Mouse (Mus musculus) intestine, embryonic 15.5 days (tissue): Measurements from ENCODE around the gene Otos. TPM values are rescaled to one million over a fixed set of nuclear protein-coding genes. Genes with fewer than 3 reads are reported as not detected.

Experiments
- ATAC-seq: fragments of 200-750 bp; cut with Nextera tagmentation; 2 replicates; pipeline ENCODE4 v1.8.0; 2017; ENCODE audit warnings: moderate TSS enrichment, moderate library complexity
- H3K27ac ChIP-seq: fragments of 300-500 bp; sonication (generic); 2 replicates; pipeline ENCODE4 v1.5.1; 2015; ENCODE audit warnings: mild to moderate bottlenecking, inconsistent platforms
- H3K27me3 ChIP-seq: fragments of 300-500 bp; sonication (generic); replicated peaks from 2 replicates; pipeline ENCODE4 v1.6.1; 2015; ENCODE audit warnings: inconsistent platforms
- H3K36me3 ChIP-seq: fragments of 300-500 bp; sonication (generic); 2 replicates; pipeline ENCODE4 v1.6.1; 2015; ENCODE audit warnings: inconsistent platforms
- H3K4me1 ChIP-seq: fragments of 300-500 bp; sonication (generic); replicated peaks from 2 replicates; pipeline ENCODE4 v1.6.1; 2015; ENCODE audit warnings: inconsistent platforms
- H3K4me2 ChIP-seq: fragments of 300-500 bp; sonication (generic); replicated peaks from 2 replicates; pipeline ENCODE4 v1.6.1; 2015; ENCODE audit warnings: mild to moderate bottlenecking, inconsistent platforms
- H3K4me3 ChIP-seq: fragments of 300-500 bp; sonication (generic); replicated peaks from 2 replicates; pipeline ENCODE4 v1.5.1; 2015; ENCODE audit warnings: inconsistent platforms
- H3K9ac ChIP-seq: fragments of 300-500 bp; sonication (generic); 2 replicates; pipeline ENCODE4 v1.6.1; 2015; ENCODE audit warnings: inconsistent platforms
- H3K9me3 ChIP-seq: fragments of 300-500 bp; sonication (generic); 2 replicates; pipeline ENCODE4 v1.6.1; 2016; ENCODE audit warnings: inconsistent platforms
- WGBS: fragments of 180-500 bp; shearing (Covaris S2); methylation state at CpG from one replicate; pipeline ENCODE4 v1.1.7; 2015; 5-methylcytosine and 5-hydroxymethylcytosine counted together
- polyA plus RNA-seq: library from polyadenylated mRNA; unstranded; fragments of >200 nt; fragmentation: Nextera tagmentation; extraction: Ambion mirVana; gene quantifications from 2 replicates; pipeline ENCODE4 v1.2.1, GENCODE M21; 2015

Otos gene
- polyA plus RNA-seq, 1 experiment from 2014 or later: 0.15 TPM

DNA sequence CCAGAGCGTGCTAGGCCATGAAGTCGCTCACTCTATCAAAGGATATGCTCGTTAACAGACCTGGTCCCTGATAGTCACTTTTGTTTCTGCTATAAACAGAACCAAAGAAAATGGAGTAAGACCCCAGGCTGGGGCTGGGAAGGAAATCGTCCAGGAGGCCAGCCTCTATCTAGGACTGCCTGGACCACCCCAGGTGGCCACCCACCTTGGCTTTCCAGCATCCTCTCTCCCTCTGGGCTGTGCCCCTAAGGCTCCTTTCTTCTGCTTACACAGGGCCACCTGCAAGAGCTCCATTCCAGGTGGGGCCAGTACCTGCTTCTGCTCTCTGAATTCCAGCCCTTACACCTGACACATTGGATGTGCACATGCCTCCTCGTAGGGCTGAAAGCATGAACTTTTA lies 16.4 kb downstream of the Otos start:
- Histone ChIP-seq H3K36me3 (peaks cover 10% of the 10 kb centered on the region), H3K27ac (no peak overlapping the region), H3K4me2 (no peak overlapping the region), H3K4me1 (no peaks in the 10 kb centered on the region), H3K27me3 (no peaks in the 10 kb centered on the region), H3K4me3 (no peak overlapping the region), H3K9me3 (no peaks in the 10 kb centered on the region), H3K9ac (no peak overlapping the region)
- WGBS: 80% methylated on average over 5 of the region's 5 CpGs
- no peak for ATAC-seq

DNA sequence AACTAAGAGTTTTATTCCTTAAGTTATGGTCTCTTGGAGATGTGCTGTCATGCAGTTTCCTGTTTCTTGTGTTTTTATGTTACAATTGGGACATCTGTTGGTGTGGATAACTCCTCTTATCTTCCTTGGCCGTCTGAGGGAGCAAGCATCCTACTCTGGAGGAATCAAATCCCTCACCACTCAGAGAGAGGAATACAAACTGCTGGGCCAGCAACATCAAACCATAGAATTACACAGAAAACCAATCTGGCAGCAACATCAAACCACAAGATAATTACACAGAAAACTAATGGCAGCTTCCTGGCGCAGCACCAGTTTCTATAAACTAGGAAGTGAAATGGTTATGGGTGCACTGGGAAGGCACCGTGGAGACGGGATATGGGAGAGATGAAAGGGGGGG lies 20.4 kb downstream of the Otos start:
- no peaks in the 10 kb centered on the region for H3K4me1 ChIP-seq
- H3K27me3 ChIP-seq: no peaks in the 10 kb centered on the region
- no peaks in the 10 kb centered on the region for H3K36me3 ChIP-seq
- H3K9me3 ChIP-seq: no peaks in the 10 kb centered on the region
- no peak overlapping the region for H3K27ac ChIP-seq
- no peak overlapping the region for H3K4me3 ChIP-seq
- no peak overlapping the region for H3K9ac ChIP-seq
- WGBS: 75% methylated on average over 4 of the region's 4 CpGs
- H3K4me2 ChIP-seq: no peak overlapping the region
- ATAC-seq: no peak

DNA sequence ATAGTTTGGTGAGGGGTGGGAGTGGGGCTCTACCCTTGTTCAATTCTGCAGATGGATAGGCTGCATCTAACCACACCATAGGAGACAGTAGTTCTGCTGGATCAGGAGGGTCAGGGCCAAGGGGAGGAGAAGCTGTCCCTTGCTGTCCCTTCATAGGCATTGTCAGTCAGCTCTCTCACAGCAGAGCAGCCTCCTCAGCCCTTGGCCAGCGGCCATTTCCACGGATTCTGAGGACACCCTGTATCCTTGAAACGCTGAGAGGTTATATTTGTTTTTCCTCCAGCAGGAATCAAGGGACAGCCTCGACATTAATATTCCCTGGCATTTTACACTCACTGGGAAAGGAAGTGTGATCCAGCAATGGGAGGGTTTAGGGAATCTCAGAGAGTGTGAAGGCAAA lies 30.3 kb downstream of the Otos start:
- ATAC-seq: no peak
- Histone ChIP-seq H3K4me3 (no peak overlapping the region), H3K27me3 (0 out of 2 replicates have a peak, but pooled peaks cover 4% of the 10 kb centered on the region), H3K9me3 (no peaks in the 10 kb centered on the region), H3K4me2 (no peak overlapping the region), H3K36me3 (no peaks in the 10 kb centered on the region), H3K27ac (no peak overlapping the region), H3K4me1 (no peaks in the 10 kb centered on the region), H3K9ac (no peak overlapping the region)
- 57% methylated on average over 4 of the region's 4 CpGs for WGBS

DNA sequence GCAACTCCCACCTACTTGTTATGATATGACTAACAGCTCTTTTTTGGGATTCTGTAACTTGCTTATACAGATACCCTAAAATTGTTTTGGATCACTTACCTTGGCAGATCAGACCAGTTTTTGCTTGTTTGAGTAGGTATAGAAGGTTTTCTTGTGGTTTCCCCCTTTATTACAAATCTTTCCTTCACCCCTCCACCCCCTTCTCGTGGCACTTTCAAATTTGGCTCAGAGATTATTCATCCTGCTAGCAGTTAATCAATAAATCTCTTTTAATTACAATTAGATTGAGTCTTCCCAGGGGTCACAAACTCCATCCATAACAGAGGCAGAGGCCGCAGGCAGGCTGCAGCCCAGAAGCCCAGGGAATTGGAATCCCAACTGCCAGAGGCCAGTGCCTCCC lies 31.2 kb downstream of the Otos start, which contains the start of gene Olfr12:
Gene Olfr12, plus strand, starts transcription at position 301 of the 400 bp plus-strand sequence.
- Histone ChIP-seq H3K27me3 (0 out of 2 replicates have a peak, but pooled peaks cover 4% of the 10 kb centered on the region), H3K27ac (no peak within 1 kb of the TSS), H3K9me3 (no peaks in the 10 kb centered on the region), H3K9ac (no peak within 1 kb of the TSS), H3K36me3 (no peaks in the 10 kb centered on the region), H3K4me2 (no peak within 1 kb of the TSS), H3K4me1 (no peaks in the 10 kb centered on the region), H3K4me3 (no peak within 1 kb of the TSS)
- WGBS: 73% methylated on average over 2 of the region's 2 CpGs
- ATAC-seq: no peak

DNA sequence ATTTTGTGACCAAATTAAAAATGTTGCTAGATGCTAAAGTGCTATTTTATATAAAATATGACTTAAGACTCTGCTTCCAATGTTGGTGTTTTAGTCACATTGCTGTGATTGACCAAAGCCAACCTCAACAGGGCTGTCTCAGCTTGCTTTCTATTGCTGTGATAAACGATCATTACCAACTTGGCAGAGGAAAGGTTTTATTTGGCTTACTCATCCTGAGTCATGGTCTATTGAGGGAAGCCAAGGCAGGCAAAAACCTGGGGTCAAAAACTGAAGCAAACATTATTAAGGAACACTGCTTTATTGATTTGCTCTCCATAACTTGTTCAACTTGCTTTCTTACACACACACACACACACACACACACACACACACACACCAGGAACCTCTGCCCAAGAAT lies 32.6 kb downstream of the Otos start:
- no peaks in the 10 kb centered on the region for H3K36me3 ChIP-seq
- 0 out of 2 replicates have a peak, but pooled peaks cover 4% of the 10 kb centered on the region for H3K27me3 ChIP-seq
- no peak for ATAC-seq
- no peak overlapping the region for H3K4me2 ChIP-seq
- no peak overlapping the region for H3K4me3 ChIP-seq
- no peaks in the 10 kb centered on the region for H3K4me1 ChIP-seq
- no peak overlapping the region for H3K27ac ChIP-seq
- no peaks in the 10 kb centered on the region for H3K9me3 ChIP-seq
- WGBS: 74% methylated on average over 1 of the region's 1 CpGs
- H3K9ac ChIP-seq: no peak overlapping the region

DNA sequence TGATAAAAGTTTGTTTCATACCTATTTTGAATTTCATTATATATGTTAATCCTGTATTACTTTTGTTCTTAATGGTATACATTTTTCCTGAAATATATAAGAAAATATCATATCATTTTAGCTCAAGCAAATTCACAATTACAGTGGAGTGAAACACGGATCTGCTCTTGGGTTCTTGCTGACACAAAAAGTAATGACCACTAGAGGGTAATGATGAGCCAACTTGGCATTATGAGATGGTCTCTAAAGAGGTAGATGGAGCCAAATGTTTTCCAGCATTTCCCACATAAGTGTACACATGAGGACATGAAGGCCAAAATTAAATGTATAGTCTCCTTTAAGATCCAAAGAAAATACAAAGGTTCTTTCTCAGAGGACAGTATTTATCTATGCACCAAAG lies 34.1 kb downstream of the Otos start:
- Histone ChIP-seq H3K4me2 (no peak overlapping the region), H3K4me3 (no peak overlapping the region), H3K36me3 (no peaks in the 10 kb centered on the region), H3K27ac (no peak overlapping the region), H3K4me1 (no peaks in the 10 kb centered on the region), H3K9me3 (no peaks in the 10 kb centered on the region), H3K27me3 (0 out of 2 replicates have a peak, but pooled peaks cover 4% of the 10 kb centered on the region), H3K9ac (no peak overlapping the region)
- 13% methylated on average over 1 of the region's 1 CpGs for WGBS
- no peak for ATAC-seq

DNA sequence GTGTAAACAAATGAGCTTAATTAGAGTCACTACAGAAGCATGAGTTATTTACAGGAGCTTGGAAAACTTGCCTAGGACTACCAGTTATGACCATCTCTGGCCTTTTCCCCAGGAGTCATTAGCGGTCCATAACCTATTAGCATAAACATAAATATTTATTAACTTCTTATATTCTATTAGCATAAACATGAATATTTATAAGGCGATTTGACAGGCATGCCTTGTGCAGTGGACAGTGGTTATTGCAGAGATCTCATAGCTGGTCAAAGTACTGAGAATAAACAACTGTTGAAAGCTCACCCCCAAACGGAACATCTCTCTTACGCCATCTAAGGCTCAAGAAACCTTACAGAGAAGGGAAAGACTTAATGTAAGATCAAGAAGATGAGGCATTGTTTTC lies 35.5 kb downstream of the Otos start:
- WGBS: 49% methylated on average over 4 of the region's 4 CpGs
- Histone ChIP-seq H3K27me3 (0 out of 2 replicates have a peak, but pooled peaks cover 4% of the 10 kb centered on the region), H3K4me2 (no peak overlapping the region), H3K27ac (no peak overlapping the region), H3K4me1 (no peaks in the 10 kb centered on the region), H3K9me3 (no peaks in the 10 kb centered on the region), H3K4me3 (no peak overlapping the region), H3K9ac (no peak overlapping the region), H3K36me3 (no peaks in the 10 kb centered on the region)
- ATAC-seq: no peak

DNA sequence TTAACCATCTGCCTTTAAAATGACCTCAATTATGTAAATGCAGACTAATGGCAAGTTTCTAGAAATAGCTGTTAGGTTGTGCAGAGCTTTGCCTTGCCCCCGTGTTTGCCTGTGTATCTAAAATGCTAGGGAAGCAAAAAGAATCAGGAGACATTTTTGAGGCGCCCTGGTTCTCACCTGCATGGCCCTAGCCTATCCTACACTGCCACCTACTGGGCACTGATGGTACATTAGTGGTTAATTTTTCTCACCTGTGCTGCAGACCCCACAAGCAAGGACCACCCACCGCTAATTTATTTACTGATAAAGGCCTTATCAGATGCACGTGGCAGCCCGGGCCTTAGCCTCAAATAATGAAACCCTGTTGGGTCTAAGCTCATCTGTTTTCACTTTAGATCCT lies 37.6 kb downstream of the Otos start:
- 5% methylated on average over 5 of the region's 5 CpGs for WGBS
- Histone ChIP-seq H3K27me3 (no peaks in the 10 kb centered on the region), H3K4me1 (no peaks in the 10 kb centered on the region), H3K36me3 (no peaks in the 10 kb centered on the region), H3K9me3 (no peaks in the 10 kb centered on the region), H3K4me2 (no peak overlapping the region), H3K9ac (no peak overlapping the region), H3K27ac (no peak overlapping the region), H3K4me3 (no peak overlapping the region)
- ATAC-seq: no peak

DNA sequence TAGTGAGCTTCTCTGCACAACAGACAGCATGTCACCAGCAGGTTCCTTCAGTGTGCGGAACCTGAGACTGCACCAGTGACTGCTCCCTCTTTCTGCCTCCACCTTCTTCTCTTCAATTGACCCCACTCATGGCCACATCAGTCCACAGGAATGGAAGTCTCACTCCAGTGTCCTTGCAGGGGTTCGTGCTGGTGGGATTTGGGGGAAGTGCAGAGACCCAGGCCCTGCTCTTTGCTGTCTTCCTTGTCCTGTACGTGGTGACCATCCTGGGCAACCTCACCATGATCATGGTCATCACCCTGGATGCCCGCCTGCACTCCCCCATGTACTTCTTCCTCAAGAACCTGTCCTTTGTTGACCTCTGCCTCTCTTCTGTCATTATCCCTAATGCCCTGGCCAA lies 40.9 kb downstream of the Otos start:
- Histone ChIP-seq H3K4me3 (no peak overlapping the region), H3K4me2 (no peak overlapping the region), H3K9ac (no peak overlapping the region), H3K36me3 (no peaks in the 10 kb centered on the region), H3K27ac (no peak overlapping the region), H3K9me3 (no peaks in the 10 kb centered on the region), H3K4me1 (no peaks in the 10 kb centered on the region), H3K27me3 (no peaks in the 10 kb centered on the region)
- ATAC-seq: no peak
- WGBS: 81% methylated on average over 4 of the region's 4 CpGs

DNA sequence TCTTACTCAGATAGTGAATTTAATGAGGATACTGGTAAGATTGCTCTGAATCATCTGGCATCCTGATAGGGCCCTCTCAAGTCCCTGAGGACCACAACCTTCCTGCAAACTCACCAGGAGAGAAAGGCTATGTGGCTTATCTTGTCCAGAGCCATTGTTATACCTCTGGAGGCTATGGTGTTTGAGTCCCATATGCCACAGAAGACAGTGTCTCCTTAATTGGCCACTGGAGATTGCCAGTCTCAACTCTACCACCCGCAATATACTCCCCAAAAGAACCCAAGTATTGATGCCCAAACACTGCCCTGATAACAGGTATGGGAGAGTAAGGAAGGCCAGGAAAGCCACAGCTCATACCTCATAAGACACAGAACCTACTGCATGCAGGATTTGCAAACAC lies 43.2 kb downstream of the Otos start, which contains the start of gene Olfr1410:
Gene Olfr1410, plus strand, starts transcription at position 301 of the 400 bp plus-strand sequence.
- no peak within 1 kb of the TSS for H3K9ac ChIP-seq
- ATAC-seq: no peak
- 86% methylated on average over 1 of the region's 1 CpGs for WGBS

DNA sequence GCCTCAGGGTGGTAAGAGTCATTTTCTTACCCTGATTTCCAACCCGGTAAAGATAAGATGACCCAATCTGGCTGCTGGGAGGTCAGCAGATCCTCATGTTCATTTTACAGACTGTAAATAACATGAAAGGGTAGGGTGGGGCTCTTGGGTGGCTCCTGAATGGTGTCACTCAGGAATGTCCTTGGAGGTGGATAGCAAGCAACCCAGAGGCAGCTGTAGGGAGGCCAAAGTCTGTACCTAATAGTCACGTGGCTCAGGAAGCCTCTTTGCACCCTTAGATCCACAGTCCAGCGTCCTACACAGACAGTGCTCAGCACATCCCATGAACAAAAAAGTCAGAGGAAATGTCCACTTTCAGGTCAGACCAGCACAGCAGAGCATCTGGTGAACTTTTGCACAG lies 52.6 kb downstream of the Otos start:
- Histone ChIP-seq H3K27me3 (no peaks in the 10 kb centered on the region), H3K9me3 (no peaks in the 10 kb centered on the region), H3K4me1 (no peaks in the 10 kb centered on the region), H3K36me3 (no peaks in the 10 kb centered on the region), H3K4me3 (no peak overlapping the region), H3K27ac (no peak overlapping the region), H3K4me2 (no peak overlapping the region), H3K9ac (no peak overlapping the region)
- 72% methylated on average over 3 of the region's 3 CpGs for WGBS
- ATAC-seq: peak; percentile 71

More for the DNA sequence above, 43.2 kb downstream of the Otos start, which contains the start of gene Olfr1410:
- no peak within 1 kb of the TSS for H3K27ac ChIP-seq
- H3K4me3 ChIP-seq: no peak within 1 kb of the TSS
- no peaks in the 10 kb centered on the region for H3K4me1 ChIP-seq
- H3K4me2 ChIP-seq: no peak within 1 kb of the TSS
- no peaks in the 10 kb centered on the region for H3K27me3 ChIP-seq
- H3K9me3 ChIP-seq: no peaks in the 10 kb centered on the region
- H3K36me3 ChIP-seq: no peaks in the 10 kb centered on the region
